Mouse (Mus musculus) 416B (cell line): ENCODE measurements at regions not wholly inside any gene's neighbourhood (a gene's known extent, or its start where the extent isn't known, plus 50 kb on each side); places are given as distances from the start of the nearest gene placed in this dataset.
A peak's percentile ranks its signal among the peaks of the same experiment; 100 is the strongest.

ENCODE experiments used
- DNase-seq: peaks from one replicate; pipeline ENCODE4 v3.0.0; 2011; ENCODE audit warnings: low read depth

GRCm38 (mm10) chr16:54440932-54441331 is 856.9 kb downstream of the Zpld1 start:
- DNase-seq, result no peak

- no peak for DNase-seq
Measured at GRCm38 (mm10) chr16:54406638-54407037, 891.1 kb downstream of the Zpld1 start.

- no peak for DNase-seq
Measured at GRCm38 (mm10) chr16:54384019-54384418, 913.8 kb downstream of the Zpld1 start.

GRCm38 (mm10) chr16:54374990-54375389 is 922.8 kb downstream of the Zpld1 start:
- no peak for DNase-seq

- DNase-seq, result no peak
Measured at GRCm38 (mm10) chr16:54354423-54354822, 943.4 kb downstream of the Zpld1 start.

- peak; percentile 58 for DNase-seq
Measured at GRCm38 (mm10) chr16:54348814-54349213, 949.0 kb downstream of the Zpld1 start.

- no peak for DNase-seq
Measured at GRCm38 (mm10) chr16:54346086-54346789, 951.5 kb downstream of the Zpld1 start.
